Mouse (Mus musculus): Measurements from ENCODE around the gene Spa17. TPM values are rescaled to one million over a fixed set of nuclear protein-coding genes. Genes with fewer than 3 reads are reported as not detected.

Spa17 gene
- total and polyA plus RNA-seq, 3 experiments, result 0.46 to 2.6 TPM; not detected in 1

GRCm38 (mm10) chr9:37656931-37657481 is 43.5 kb upstream of the Spa17 start, which contains the start of gene Tbrg1:
TSS of gene Tbrg1 (minus strand) at chr9:37657312.
- TF ChIP-seq USF1 (IDR thresholded peaks at IDR 0.05; ENCODE audit: low read depth, low read length), result 0 out of 2 replicates have a peak, but pooled peaks have one; percentile 30
- peak; percentile 88 for TF ChIP-seq NRF1 (IDR thresholded peaks at IDR 0.05; ENCODE audit: insufficient read depth, low read depth, low read length, poor library complexity, severe bottlenecking)
- peak; percentile 90 for TF ChIP-seq ELF1 (IDR thresholded peaks at IDR 0.05; ENCODE audit: low read depth, low read length)
- no peak for TF ChIP-seq TAL1 (IDR thresholded peaks at IDR 0.05; ENCODE audit: low read length)
- TF ChIP-seq SIN3A (IDR thresholded peaks at IDR 0.05; ENCODE audit: low read length), result peak; percentile 55
- TF ChIP-seq BHLHE40 (IDR thresholded peaks at IDR 0.05; ENCODE audit: borderline replicate concordance, low read depth, low read length), result peak; percentile 79; the same call in 1 of the 2 replicates
- TF ChIP-seq TBP (IDR thresholded peaks at IDR 0.05; ENCODE audit: low read depth, low read length), result peak; percentile 20; the same call in 1 of the 2 replicates
- TF ChIP-seq TCF12 (IDR thresholded peaks at IDR 0.05; ENCODE audit: low read depth, low read length), result peak; percentile 56; the same call in 1 of the 2 replicates
- TF ChIP-seq ETS1 (IDR thresholded peaks at IDR 0.05; ENCODE audit: low read depth, low read length), result peak; percentile 15; the same call in 1 of the 2 replicates
- peak; percentile 91 for TF ChIP-seq MXI1 (IDR thresholded peaks at IDR 0.05; ENCODE audit: low read depth, low read length)
- TF ChIP-seq UBTF (IDR thresholded peaks at IDR 0.05; ENCODE audit: borderline replicate concordance, insufficient read depth, low read depth, low read length), result no peak
- peak; percentile 86 for TF ChIP-seq NELFE (IDR thresholded peaks at IDR 0.05; ENCODE audit: low read depth, low read length)
- TF ChIP-seq POLR2AphosphoS2 (IDR thresholded peaks at IDR 0.05; ENCODE audit: low read length), result peak; percentile 92
- peak; percentile 64 for TF ChIP-seq ZMIZ1 (IDR thresholded peaks at IDR 0.05; ENCODE audit: low read depth, low read length)
- no peak for TF ChIP-seq ZNF384 (IDR thresholded peaks at IDR 0.05; ENCODE audit: low read depth, low read length)
- TF ChIP-seq GATA1 (IDR thresholded peaks at IDR 0.05; ENCODE audit: low read depth, low read length), result no peak
- TF ChIP-seq E2F4 (IDR thresholded peaks at IDR 0.05; ENCODE audit: borderline replicate concordance, low read depth, low read length), result no peak
- TF ChIP-seq HCFC1 (IDR thresholded peaks at IDR 0.05; ENCODE audit: low read depth, low read length), result peak; percentile 80
- no peak for TF ChIP-seq GABPA (IDR thresholded peaks at IDR 0.05; ENCODE audit: low read depth, low read length)
- TF ChIP-seq RCOR1 (IDR thresholded peaks at IDR 0.05; ENCODE audit: low read depth, low read length), result 0 out of 2 replicates have a peak, but pooled peaks have one; percentile 22
- TF ChIP-seq POLR2A (IDR thresholded peaks at IDR 0.05; ENCODE audit: control insufficient read depth in 1 of 2, insufficient read depth in 1 of 2, low read depth in 1 of 2, low read length in 2 of 2, poor library complexity in 1 of 2), result peak; percentile 75 to 92
- peak; percentile 80; the same call in 1 of the 2 replicates for TF ChIP-seq MYC (IDR thresholded peaks at IDR 0.05; ENCODE audit: low read depth, low read length)
- peak; percentile 65; the same call in 1 of the 2 replicates for TF ChIP-seq MAX (IDR thresholded peaks at IDR 0.05; ENCODE audit: low read length)
- Histone ChIP-seq H3K27me3 (ENCODE audit: control insufficient read depth in 1 of 2, insufficient read depth in 2 of 2, low read length in 2 of 2) (no peaks in the 10 kb centered on the region), H3K4me1 (ENCODE audit: control insufficient read depth in 1 of 2, insufficient read depth in 2 of 2, low read length in 2 of 2) (peaks cover 4 to 19% of the 10 kb centered on the region in 2 experiments), H3K9me3 (replicated peaks; ENCODE audit: insufficient read depth, low read length) (no peaks in the 10 kb centered on the region), H3K36me3 (ENCODE audit: control insufficient read depth in 1 of 2, insufficient read depth in 2 of 2, low read length in 2 of 2) (peaks cover 16 to 22% of the 10 kb centered on the region in 2 experiments), H3K79me2 (ENCODE audit: control insufficient read depth, insufficient read depth, low read length, poor library complexity) (peaks cover 17% of the 10 kb centered on the region), H3K4me3 (ENCODE audit: control insufficient read depth in 1 of 2, insufficient read depth in 1 of 2, low read depth in 2 of 2, low read length in 2 of 2) (peak within 1 kb of the TSS; percentile 67 to 89), H3K9ac (ENCODE audit: control insufficient read depth, low read depth, low read length, poor library complexity, severe bottlenecking) (peak within 1 kb of the TSS; percentile 90), H3K27ac (ENCODE audit: control insufficient read depth, low read depth, low read length) (peak within 1 kb of the TSS; percentile 71)
- peak; percentile 94 for DNase-seq (ENCODE audit: low read depth, low spot score)
